Mouse (Mus musculus) heart, embryonic 13.5 days (tissue): ENCODE measurements around the gene Vps41. TPM values are rescaled to one million over a fixed set of nuclear protein-coding genes. Genes with fewer than 3 reads are reported as not detected.

Source experiments
- ATAC-seq: fragments of 200-750 bp; cut with Nextera tagmentation; 2 replicates; pipeline ENCODE4 v1.8.0; 2017; ENCODE audit warnings: moderate TSS enrichment; ENCODE audit not compliant: insufficient number of reproducible peaks, low FRiP score, low TSS enrichment; ENCODE audit errors: extremely low read depth
- H3K27ac ChIP-seq: fragments of 300-500 bp; sonication (generic); replicated peaks from 2 replicates; pipeline ENCODE4 v1.5.1; 2015; ENCODE audit warnings: moderate library complexity, mild to moderate bottlenecking, inconsistent platforms
- H3K27me3 ChIP-seq: fragments of 300-500 bp; sonication (generic); replicated peaks from 2 replicates; pipeline ENCODE4 v1.6.1; 2015; ENCODE audit warnings: mild to moderate bottlenecking, inconsistent platforms
- H3K36me3 ChIP-seq: fragments of 300-500 bp; sonication (generic); 2 replicates; pipeline ENCODE4 v1.6.1; 2015; ENCODE audit warnings: mild to moderate bottlenecking, inconsistent platforms
- H3K4me1 ChIP-seq: fragments of 300-500 bp; sonication (generic); 2 replicates; pipeline ENCODE4 v1.6.1; 2015; ENCODE audit warnings: inconsistent platforms
- H3K4me2 ChIP-seq: fragments of 300-500 bp; sonication (generic); 2 replicates; pipeline ENCODE4 v1.6.1; 2015; ENCODE audit warnings: inconsistent platforms, mild to moderate bottlenecking, moderate library complexity
- H3K4me3 ChIP-seq: fragments of 300-500 bp; sonication (generic); 2 replicates; pipeline ENCODE4 v1.5.1; 2015; ENCODE audit warnings: moderate library complexity, mild to moderate bottlenecking, inconsistent platforms
- H3K9ac ChIP-seq: fragments of 300-500 bp; sonication (generic); 2 replicates; pipeline ENCODE4 v1.6.1; 2015; ENCODE audit warnings: inconsistent platforms, mild to moderate bottlenecking, moderate library complexity
- H3K9me3 ChIP-seq: fragments of 300-500 bp; sonication (generic); 2 replicates; pipeline ENCODE4 v1.6.1; 2016; ENCODE audit warnings: inconsistent platforms
- WGBS: fragments of 180-500 bp; shearing (Covaris S2); methylation state at CpG from one replicate; pipeline ENCODE4 v1.1.7; 2015; ENCODE audit warnings: mixed read lengths; 5-methylcytosine and 5-hydroxymethylcytosine counted together
- polyA plus RNA-seq: library from polyadenylated mRNA; unstranded; fragments of >200 nt; fragmentation: Nextera tagmentation; extraction: Ambion mirVana; gene quantifications from 2 replicates; pipeline ENCODE4 v1.2.1, GENCODE M21; 2015

Vps41 gene
- polyA plus RNA-seq, 1 experiment from 2014 or later: 41.5 TPM

DNA sequence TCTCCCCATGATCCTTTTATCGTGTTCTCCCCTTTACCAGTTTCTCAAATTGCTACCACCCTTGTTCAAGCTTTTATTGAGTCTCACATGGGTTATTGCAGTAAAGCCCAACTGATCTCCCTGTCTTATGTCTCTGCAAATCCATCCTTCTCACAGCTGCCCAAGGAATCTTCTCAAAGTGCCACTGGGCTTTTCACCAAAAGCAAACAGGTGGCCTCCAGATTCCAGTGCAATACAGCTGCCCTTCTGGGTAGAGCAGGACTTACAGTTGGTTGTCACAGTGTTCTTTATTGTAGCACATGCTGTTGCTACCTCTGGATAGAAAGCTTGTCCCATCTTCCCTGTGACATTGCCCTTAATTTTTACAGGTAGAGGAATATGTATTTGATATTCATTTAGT lies 44.4 kb downstream of the Vps41 start:
- Histone ChIP-seq H3K4me1 (no peaks in the 10 kb centered on the region), H3K36me3 (no peaks in the 10 kb centered on the region), H3K9me3 (no peaks in the 10 kb centered on the region), H3K4me3 (no peak overlapping the region), H3K27ac (no peak overlapping the region), H3K9ac (no peak overlapping the region), H3K27me3 (no peaks in the 10 kb centered on the region), H3K4me2 (no peak overlapping the region)
- 86% methylated on average over 1 of the region's 1 CpGs for WGBS
- ATAC-seq: no peak

- Histone ChIP-seq H3K4me1 (0 out of 2 replicates have a peak, but pooled peaks cover 3% of the 10 kb centered on the region), H3K27ac (no peak overlapping the region), H3K4me2 (no peak overlapping the region), H3K9me3 (no peaks in the 10 kb centered on the region), H3K27me3 (no peaks in the 10 kb centered on the region), H3K4me3 (no peak overlapping the region), H3K9ac (no peak overlapping the region), H3K36me3 (no peaks in the 10 kb centered on the region)
- no peak for ATAC-seq
- WGBS: 19% methylated on average over 2 of the region's 2 CpGs
These were observed 50.8 kb downstream of the Vps41 start for GRCm38 (mm10) chr13:18767893-18768292.

DNA sequence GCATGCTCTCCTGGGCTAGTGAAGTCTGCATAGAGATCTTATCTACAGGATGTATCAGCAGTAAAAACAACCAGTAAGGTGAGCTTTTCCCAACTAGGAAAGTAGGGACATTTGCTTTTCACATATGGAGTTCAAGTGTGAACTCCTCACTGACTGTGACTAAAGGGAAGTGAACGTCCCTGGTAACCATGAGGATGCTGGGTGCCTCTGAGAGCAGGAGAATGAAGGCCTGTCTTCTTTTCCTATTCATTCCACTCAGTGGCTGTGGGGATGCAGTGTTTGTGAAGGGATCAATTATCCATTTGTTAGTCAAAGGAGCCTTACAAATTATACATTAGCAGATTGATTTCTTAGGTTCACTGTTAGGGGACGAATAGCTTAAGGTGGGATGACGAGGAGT lies 51.4 kb downstream of the Vps41 start:
- H3K9me3 ChIP-seq: no peaks in the 10 kb centered on the region
- H3K4me1 ChIP-seq: 0 out of 2 replicates have a peak, but pooled peaks cover 3% of the 10 kb centered on the region
- WGBS: 70% methylated on average over 3 of the region's 3 CpGs
- H3K27ac ChIP-seq: no peak overlapping the region
- H3K36me3 ChIP-seq: no peaks in the 10 kb centered on the region
- H3K4me2 ChIP-seq: no peak overlapping the region
- no peaks in the 10 kb centered on the region for H3K27me3 ChIP-seq
- no peak for ATAC-seq
- H3K4me3 ChIP-seq: no peak overlapping the region
- no peak overlapping the region for H3K9ac ChIP-seq

DNA sequence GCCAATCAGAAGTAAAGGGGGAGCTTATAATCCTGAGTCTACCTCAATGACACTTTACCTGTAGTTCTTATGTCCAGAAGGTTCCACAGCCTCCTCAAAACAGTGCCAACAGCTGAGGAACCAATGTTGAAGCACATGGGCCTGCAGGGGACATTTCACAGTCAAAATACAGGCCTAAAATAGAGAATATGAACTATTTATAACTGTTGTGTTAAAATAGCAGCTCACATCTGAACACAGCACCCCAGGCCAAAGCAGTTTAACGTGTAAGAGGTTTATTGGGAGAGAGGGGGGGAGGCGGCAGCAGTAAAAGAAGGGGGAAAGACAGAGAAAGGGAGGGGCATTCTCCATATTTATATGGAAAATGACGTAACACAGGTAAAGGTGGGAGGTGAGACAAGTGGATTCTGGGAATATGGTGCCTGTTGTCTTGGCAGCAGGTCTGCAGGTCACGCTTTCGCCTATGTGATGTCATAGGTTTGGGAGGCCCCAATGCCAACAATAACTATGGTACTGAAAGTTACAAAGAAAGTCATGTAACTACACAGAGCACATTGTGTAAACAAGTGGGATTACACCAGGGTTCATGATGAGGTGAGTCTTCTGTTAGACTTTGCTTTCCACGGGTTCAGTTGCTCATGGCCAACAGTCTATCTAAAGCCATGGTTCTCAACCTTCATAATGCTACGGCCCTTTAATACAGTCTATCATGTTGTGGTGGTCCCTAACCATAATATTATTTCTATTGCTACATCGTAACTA lies 56.5 kb downstream of the Vps41 start:
- no peaks in the 10 kb centered on the region for H3K36me3 ChIP-seq
- H3K9ac ChIP-seq: no peak overlapping the region
- no peak for ATAC-seq
- H3K9me3 ChIP-seq: no peaks in the 10 kb centered on the region
- H3K27ac ChIP-seq: no peak overlapping the region
- WGBS: 85% methylated on average over 8 of the region's 8 CpGs
- no peak overlapping the region for H3K4me2 ChIP-seq
- H3K4me3 ChIP-seq: no peak overlapping the region
- H3K4me1 ChIP-seq: no peaks in the 10 kb centered on the region
- H3K27me3 ChIP-seq: no peaks in the 10 kb centered on the region

GRCm38 (mm10) chr13:18781250-18781649 lies 64.2 kb downstream of the Vps41 start:
- WGBS: 64% methylated on average over 2 of the region's 2 CpGs
- no peak for ATAC-seq
- no peaks in the 10 kb centered on the region for H3K27me3 ChIP-seq

GRCm38 (mm10) chr13:18785702-18786101 lies 68.6 kb downstream of the Vps41 start:
- no peak overlapping the region for H3K4me2 ChIP-seq
- no peak for ATAC-seq
- no peaks in the 10 kb centered on the region for H3K27me3 ChIP-seq
- 77% methylated on average over 1 of the region's 1 CpGs for WGBS
- H3K27ac ChIP-seq: no peak overlapping the region
- H3K4me3 ChIP-seq: no peak overlapping the region
- H3K4me1 ChIP-seq: peaks cover 16% of the 10 kb centered on the region
- no peak overlapping the region for H3K9ac ChIP-seq
- no peaks in the 10 kb centered on the region for H3K36me3 ChIP-seq
- H3K9me3 ChIP-seq: no peaks in the 10 kb centered on the region

More at GRCm38 (mm10) chr13:18781250-18781649, 64.2 kb downstream of the Vps41 start:
- H3K4me1 ChIP-seq: no peaks in the 10 kb centered on the region
- no peak overlapping the region for H3K27ac ChIP-seq
- no peak overlapping the region for H3K4me3 ChIP-seq
- H3K4me2 ChIP-seq: no peak overlapping the region
- H3K36me3 ChIP-seq: no peaks in the 10 kb centered on the region
- H3K9ac ChIP-seq: no peak overlapping the region
- no peaks in the 10 kb centered on the region for H3K9me3 ChIP-seq

DNA sequence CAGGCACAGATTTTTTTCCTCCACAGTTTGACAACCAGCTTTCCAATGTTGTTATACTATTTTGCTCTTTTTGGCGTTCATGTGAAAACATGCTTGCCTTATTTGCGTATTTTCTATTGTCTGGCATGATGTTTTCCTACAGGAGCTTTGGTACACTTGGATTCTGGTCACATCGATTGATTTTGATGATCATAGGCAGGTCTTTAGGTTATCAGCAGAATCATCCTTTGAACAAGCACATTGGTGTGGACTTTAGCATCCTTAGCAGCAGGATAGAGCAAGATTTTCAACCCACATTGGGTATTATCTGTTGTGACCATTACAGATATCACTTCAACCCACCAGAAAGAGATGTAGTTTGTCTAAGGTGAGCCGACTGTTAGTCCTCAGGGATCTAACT lies 71.0 kb downstream of the Vps41 start:
- H3K27ac ChIP-seq: no peak overlapping the region
- no peaks in the 10 kb centered on the region for H3K9me3 ChIP-seq

DNA sequence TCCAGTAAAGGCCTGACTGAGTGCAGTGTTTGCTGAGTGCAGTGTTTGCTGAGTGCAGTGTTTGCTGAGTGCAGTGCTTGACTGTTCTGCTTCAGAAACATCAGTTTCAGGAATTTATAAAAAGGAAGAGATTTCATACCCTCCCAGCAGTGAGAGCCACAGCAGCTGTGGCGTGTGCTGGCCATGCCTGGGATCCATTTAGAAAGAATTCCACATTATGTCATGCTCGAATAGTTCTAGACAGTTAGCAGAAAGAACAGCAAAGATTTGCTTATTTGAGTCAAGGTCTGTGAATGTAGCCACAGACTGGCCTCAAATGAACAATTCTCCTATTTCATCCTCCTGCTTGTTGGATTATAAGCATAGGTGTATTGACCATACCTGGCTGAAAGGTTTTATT lies 71.6 kb downstream of the Vps41 start:
- Histone ChIP-seq H3K9me3 (no peaks in the 10 kb centered on the region), H3K4me2 (no peak overlapping the region), H3K27ac (no peak overlapping the region), H3K27me3 (no peaks in the 10 kb centered on the region), H3K4me3 (no peak overlapping the region), H3K9ac (no peak overlapping the region), H3K36me3 (no peaks in the 10 kb centered on the region), H3K4me1 (peaks cover 24% of the 10 kb centered on the region)
- 76% methylated on average over 2 of the region's 2 CpGs for WGBS
- no peak for ATAC-seq

More for the DNA sequence above, 71.0 kb downstream of the Vps41 start:
- no peak for ATAC-seq
- Histone ChIP-seq H3K9ac (no peak overlapping the region), H3K4me2 (no peak overlapping the region), H3K27me3 (no peaks in the 10 kb centered on the region), H3K4me1 (peaks cover 24% of the 10 kb centered on the region), H3K36me3 (no peaks in the 10 kb centered on the region), H3K4me3 (no peak overlapping the region)
- 83% methylated on average over 4 of the region's 4 CpGs for WGBS

DNA sequence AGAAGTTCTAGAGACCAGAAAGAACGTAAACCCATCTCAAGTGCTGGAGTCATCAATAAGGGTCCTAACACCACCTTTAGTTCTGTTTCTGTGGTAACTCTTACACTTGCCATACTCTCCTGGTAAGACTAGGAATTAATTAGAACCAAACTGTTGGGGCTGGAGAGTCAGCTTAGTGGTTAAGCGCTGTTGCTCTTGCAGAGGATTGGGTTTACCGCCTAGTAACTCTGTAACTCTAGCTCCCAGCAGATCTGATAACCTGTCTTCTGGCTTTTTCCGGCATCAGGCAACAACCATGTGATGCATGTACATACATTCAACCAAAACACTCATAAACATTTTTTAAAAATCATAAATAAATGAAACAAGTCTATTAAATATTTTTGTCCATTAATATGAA lies 72.6 kb downstream of the Vps41 start:
- Histone ChIP-seq H3K9me3 (no peaks in the 10 kb centered on the region), H3K4me2 (no peak overlapping the region), H3K9ac (no peak overlapping the region), H3K27me3 (no peaks in the 10 kb centered on the region), H3K36me3 (0 out of 2 replicates have a peak, but pooled peaks cover 3% of the 10 kb centered on the region), H3K4me3 (no peak overlapping the region), H3K27ac (0 out of 2 replicates have a peak overlapping the region, but pooled peaks have one; percentile 46), H3K4me1 (peaks cover 24% of the 10 kb centered on the region)
- 76% methylated on average over 4 of the region's 4 CpGs for WGBS
- ATAC-seq: no peak

DNA sequence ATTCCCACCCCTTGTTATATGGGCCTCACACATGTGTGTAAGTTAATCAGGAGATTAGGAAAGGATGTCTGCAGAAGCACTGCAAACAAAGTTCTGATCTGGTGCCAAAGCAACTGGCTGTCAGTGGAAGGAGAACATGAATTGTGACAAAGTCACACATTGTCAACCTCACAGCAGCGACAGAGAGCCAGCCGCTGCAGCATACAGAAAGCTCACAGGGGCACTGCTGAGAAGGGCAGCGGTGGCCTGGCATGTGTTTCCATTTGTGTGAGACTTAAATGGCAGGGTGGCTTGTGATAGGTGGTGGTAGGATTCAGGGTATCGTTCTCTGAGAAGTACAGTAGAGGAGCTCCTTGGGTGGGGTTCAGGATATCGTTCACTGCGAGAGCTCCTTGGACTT lies 73.0 kb downstream of the Vps41 start:
- H3K9me3 ChIP-seq: no peaks in the 10 kb centered on the region
- H3K4me2 ChIP-seq: peak overlapping the region; percentile 45
- WGBS: 43% methylated on average over 6 of the region's 6 CpGs
- no peak for ATAC-seq
- no peaks in the 10 kb centered on the region for H3K27me3 ChIP-seq
- peak overlapping the region; percentile 28; the same call in 1 of the 2 replicates for H3K9ac ChIP-seq
- peaks cover 24% of the 10 kb centered on the region for H3K4me1 ChIP-seq
- 0 out of 2 replicates have a peak, but pooled peaks cover 3% of the 10 kb centered on the region for H3K36me3 ChIP-seq
- H3K4me3 ChIP-seq: no peak overlapping the region
- peak overlapping the region; percentile 46 for H3K27ac ChIP-seq

- H3K36me3 ChIP-seq: 0 out of 2 replicates have a peak, but pooled peaks cover 3% of the 10 kb centered on the region
- no peak for ATAC-seq
- no peak overlapping the region for H3K9ac ChIP-seq
- no peaks in the 10 kb centered on the region for H3K27me3 ChIP-seq
- H3K27ac ChIP-seq: no peak overlapping the region
- no peaks in the 10 kb centered on the region for H3K9me3 ChIP-seq
- WGBS: 52% methylated on average over 4 of the region's 4 CpGs
- no peak overlapping the region for H3K4me3 ChIP-seq
- no peak overlapping the region for H3K4me2 ChIP-seq
- H3K4me1 ChIP-seq: peaks cover 24% of the 10 kb centered on the region
These were observed 74.2 kb downstream of the Vps41 start for GRCm38 (mm10) chr13:18791314-18791713.

DNA sequence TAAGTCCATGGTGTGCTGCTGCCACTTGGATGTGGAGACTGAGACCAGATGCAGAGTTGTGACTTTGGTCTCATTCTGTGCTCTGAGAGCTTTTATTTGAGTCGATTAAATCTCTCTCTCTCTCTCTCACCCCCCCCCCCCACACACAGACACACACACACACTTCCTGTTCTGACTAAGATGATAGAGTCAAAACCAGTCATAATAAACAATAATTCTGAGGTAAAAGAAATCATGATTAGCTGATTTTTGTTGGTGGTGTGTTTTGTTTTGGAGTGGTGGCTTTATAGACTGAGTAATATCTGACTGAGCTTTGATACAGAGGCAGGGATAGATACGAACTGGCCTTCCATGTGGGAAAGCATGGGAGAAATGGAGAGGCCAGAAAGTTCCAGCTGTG lies 74.6 kb downstream of the Vps41 start:
- H3K27me3 ChIP-seq: no peaks in the 10 kb centered on the region
- H3K36me3 ChIP-seq: 0 out of 2 replicates have a peak, but pooled peaks cover 3% of the 10 kb centered on the region
- H3K9me3 ChIP-seq: no peaks in the 10 kb centered on the region
- no peak overlapping the region for H3K27ac ChIP-seq
- ATAC-seq: no peak
- WGBS: 69% methylated on average over 2 of the region's 2 CpGs
- no peak overlapping the region for H3K4me2 ChIP-seq
- H3K4me1 ChIP-seq: peaks cover 24% of the 10 kb centered on the region
- H3K4me3 ChIP-seq: no peak overlapping the region
- H3K9ac ChIP-seq: no peak overlapping the region
